Mouse (Mus musculus) heart, embryonic 15.5 days (tissue): ENCODE results near the gene Osmr. TPM values are rescaled to one million over a fixed set of nuclear protein-coding genes. Genes with fewer than 3 reads are reported as not detected.

Source experiments
- ATAC-seq: fragments of 200-750 bp; cut with Nextera tagmentation; replicated peaks from 2 replicates; pipeline ENCODE4 v1.8.0; 2017; ENCODE audit warnings: low read depth, moderate TSS enrichment; ENCODE audit not compliant: insufficient number of reproducible peaks, insufficient read depth, low FRiP score
- H3K27ac ChIP-seq: fragments of 300-500 bp; sonication (generic); 2 replicates; pipeline ENCODE4 v1.5.1; 2015; ENCODE audit warnings: mild to moderate bottlenecking, inconsistent platforms
- H3K27me3 ChIP-seq: fragments of 300-500 bp; sonication (generic); 2 replicates; pipeline ENCODE4 v1.6.1; 2015; ENCODE audit warnings: inconsistent platforms
- H3K36me3 ChIP-seq: fragments of 300-500 bp; sonication (generic); 2 replicates; pipeline ENCODE4 v1.6.1; 2015; ENCODE audit warnings: mild to moderate bottlenecking, inconsistent platforms
- H3K4me1 ChIP-seq: fragments of 300-500 bp; sonication (generic); replicated peaks from 2 replicates; pipeline ENCODE4 v1.6.1; 2015; ENCODE audit warnings: inconsistent platforms
- H3K4me2 ChIP-seq: fragments of 300-500 bp; sonication (generic); 2 replicates; pipeline ENCODE4 v1.6.1; 2015; ENCODE audit warnings: inconsistent platforms, mild to moderate bottlenecking, moderate library complexity
- H3K4me3 ChIP-seq: fragments of 300-500 bp; sonication (generic); 2 replicates; pipeline ENCODE4 v1.5.1; 2015; ENCODE audit warnings: mild to moderate bottlenecking, inconsistent platforms
- H3K9ac ChIP-seq: fragments of 300-500 bp; sonication (generic); 2 replicates; pipeline ENCODE4 v1.6.1; 2015; ENCODE audit warnings: mild to moderate bottlenecking, inconsistent platforms
- H3K9me3 ChIP-seq: fragments of 300-500 bp; sonication (generic); replicated peaks from 2 replicates; pipeline ENCODE4 v1.6.1; 2016; ENCODE audit warnings: inconsistent platforms
- WGBS: fragments of 180-500 bp; shearing (Covaris S2); methylation state at CpG from one replicate; pipeline ENCODE4 v1.1.7; 2015; ENCODE audit warnings: mixed read lengths; 5-methylcytosine and 5-hydroxymethylcytosine counted together
- polyA plus RNA-seq: library from polyadenylated mRNA; unstranded; fragments of >200 nt; fragmentation: Nextera tagmentation; extraction: Ambion mirVana; gene quantifications from 2 replicates; pipeline ENCODE4 v1.2.1, GENCODE M21; 2015

The Osmr gene
- polyA plus RNA-seq = 3.2 and 4.8 TPM in 2 replicates

GRCm38 (mm10) chr15:6874601-6875019, at the start of gene Osmr:
TSS of gene Osmr (minus strand) at chr15:6874969.
- peak within 1 kb of the TSS; percentile 63 for H3K9ac ChIP-seq
- no peaks in the 10 kb centered on the region for H3K36me3 ChIP-seq
- peak within 1 kb of the TSS; percentile 53 for H3K27ac ChIP-seq
- no peaks in the 10 kb centered on the region for H3K9me3 ChIP-seq
- H3K4me2 ChIP-seq = peak within 1 kb of the TSS; percentile 91
- peak within 1 kb of the TSS; percentile 52 for H3K4me3 ChIP-seq
- H3K27me3 ChIP-seq = no peaks in the 10 kb centered on the region
- H3K4me1 ChIP-seq = peaks cover 13% of the 10 kb centered on the region
- ATAC-seq = no peak
- WGBS = 6% methylated on average over 16 of the region's 16 CpGs

GRCm38 (mm10) chr15:6919406-6919805, 44.6 kb upstream of the Osmr start:
- H3K4me2 ChIP-seq = no peak overlapping the region
- H3K9me3 ChIP-seq = no peaks in the 10 kb centered on the region
- H3K4me1 ChIP-seq = no peaks in the 10 kb centered on the region
- H3K4me3 ChIP-seq = no peak overlapping the region
- no peak overlapping the region for H3K9ac ChIP-seq
- H3K27me3 ChIP-seq = no peaks in the 10 kb centered on the region
- H3K36me3 ChIP-seq = no peaks in the 10 kb centered on the region
- no peak overlapping the region for H3K27ac ChIP-seq
- 58% methylated on average over 6 of the region's 6 CpGs for WGBS
- ATAC-seq = no peak

DNA sequence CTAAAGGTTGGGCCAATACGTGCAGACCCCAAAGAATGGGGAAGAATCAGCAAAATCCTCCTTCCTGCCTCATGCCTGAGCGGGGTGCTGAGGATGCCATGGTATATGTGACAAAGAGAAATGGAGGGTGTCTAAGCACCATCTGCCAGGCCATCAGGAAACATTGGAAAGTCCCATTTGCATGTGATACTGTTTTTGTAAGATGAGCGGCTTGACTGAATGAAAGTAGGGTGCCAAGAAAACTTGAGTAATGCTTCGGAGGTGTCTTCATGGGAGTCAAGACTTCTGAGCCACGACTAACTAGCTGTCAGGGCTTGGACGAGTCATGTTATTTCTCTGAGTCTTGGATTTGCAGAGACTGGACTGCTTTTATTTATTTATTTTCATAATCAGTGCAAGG, 39.4 kb upstream of the Osmr start:
- 80% methylated on average over 6 of the region's 6 CpGs for WGBS
- H3K9me3 ChIP-seq = no peaks in the 10 kb centered on the region

GRCm38 (mm10) chr15:6909669-6910068, 34.9 kb upstream of the Osmr start:
- H3K27me3 ChIP-seq = peaks cover 13% of the 10 kb centered on the region
- H3K9ac ChIP-seq = no peak overlapping the region; the same call in 1 of the 2 replicates
- no peaks in the 10 kb centered on the region for H3K9me3 ChIP-seq
- H3K4me2 ChIP-seq = peak overlapping the region; percentile 46
- peak; percentile 91 for ATAC-seq
- no peaks in the 10 kb centered on the region for H3K36me3 ChIP-seq
- peaks cover 12% of the 10 kb centered on the region for H3K4me1 ChIP-seq
- H3K27ac ChIP-seq = no peak overlapping the region
- no peak overlapping the region for H3K4me3 ChIP-seq
- 2% methylated on average over 11 of the region's 11 CpGs for WGBS

More for the DNA sequence above, 39.4 kb upstream of the Osmr start:
- Histone ChIP-seq H3K9ac (no peak overlapping the region), H3K36me3 (no peaks in the 10 kb centered on the region), H3K4me1 (peaks cover 7% of the 10 kb centered on the region), H3K27ac (no peak overlapping the region), H3K4me2 (no peak overlapping the region), H3K27me3 (no peaks in the 10 kb centered on the region), H3K4me3 (no peak overlapping the region)
- no peak for ATAC-seq

GRCm38 (mm10) chr15:6909084-6909483, 34.3 kb upstream of the Osmr start:
- Histone ChIP-seq H3K27ac (no peak overlapping the region), H3K36me3 (no peaks in the 10 kb centered on the region), H3K4me2 (peak overlapping the region; percentile 46), H3K27me3 (peaks cover 13% of the 10 kb centered on the region), H3K9me3 (no peaks in the 10 kb centered on the region), H3K4me1 (peaks cover 12% of the 10 kb centered on the region), H3K9ac (no peak overlapping the region), H3K4me3 (no peak overlapping the region)
- no peak for ATAC-seq
- 40% methylated on average over 14 of the region's 14 CpGs for WGBS

DNA sequence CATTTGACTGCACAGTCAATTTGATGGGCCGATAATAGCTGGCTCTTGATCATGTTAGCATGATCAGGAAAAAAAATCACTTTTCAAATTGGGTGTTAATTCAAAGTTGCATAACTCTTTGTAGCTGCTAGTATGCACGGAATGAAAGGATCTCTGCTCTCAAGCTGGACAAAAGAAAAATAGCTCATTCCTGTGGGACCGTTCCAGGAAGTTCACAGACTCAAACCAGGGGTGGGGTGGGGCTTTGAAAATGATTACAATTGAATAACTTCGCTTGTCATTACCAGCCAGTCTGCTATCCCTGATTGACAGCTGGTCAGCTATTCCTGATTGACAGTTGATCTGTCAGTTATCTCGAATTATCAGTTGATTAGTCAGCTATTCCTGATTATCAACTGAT, 33.8 kb upstream of the Osmr start:
- H3K9me3 ChIP-seq = no peaks in the 10 kb centered on the region
- WGBS = 42% methylated on average over 5 of the region's 5 CpGs
- H3K4me3 ChIP-seq = no peak overlapping the region
- peaks cover 13% of the 10 kb centered on the region for H3K27me3 ChIP-seq
- no peak overlapping the region for H3K9ac ChIP-seq
- ATAC-seq = no peak
- H3K36me3 ChIP-seq = no peaks in the 10 kb centered on the region
- H3K4me1 ChIP-seq = peaks cover 12% of the 10 kb centered on the region
- H3K4me2 ChIP-seq = no peak overlapping the region
- no peak overlapping the region for H3K27ac ChIP-seq

DNA sequence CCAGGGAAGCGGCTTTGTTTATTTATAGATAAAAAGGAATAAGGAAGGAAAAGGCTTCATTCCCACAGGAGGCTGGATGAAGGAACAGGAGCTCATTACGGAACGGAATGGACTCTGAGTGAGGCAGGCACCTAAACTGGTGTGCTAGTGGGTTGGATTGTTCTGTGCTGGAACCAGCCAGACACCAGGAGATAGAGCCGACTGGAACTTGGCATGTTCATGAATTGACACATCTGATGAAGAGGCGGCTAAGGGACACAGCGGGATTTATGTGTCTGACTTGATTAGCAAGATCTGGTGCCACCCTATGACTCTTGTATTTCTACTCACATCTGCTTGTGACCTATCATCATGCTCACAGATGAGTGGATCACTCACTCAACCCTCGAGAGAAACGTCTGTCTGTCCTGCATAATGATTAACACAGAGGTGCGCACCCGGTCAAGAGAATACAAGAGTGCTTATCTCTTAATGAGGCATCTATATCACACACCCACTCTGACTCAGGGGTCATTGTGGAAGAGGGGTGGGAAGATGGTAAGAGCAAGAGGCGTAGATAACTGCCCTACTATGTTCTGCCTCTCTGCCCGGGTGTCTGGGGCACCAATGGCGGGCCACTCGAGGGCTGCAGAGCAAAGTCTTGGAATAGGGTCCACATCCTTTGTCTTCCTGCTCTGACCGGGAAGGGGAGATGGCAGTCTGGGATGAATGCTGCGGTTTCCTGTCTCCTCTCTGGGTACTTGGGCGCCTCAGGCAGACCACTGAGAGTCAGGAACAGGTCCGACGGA, 31.7 kb upstream of the Osmr start:
- no peak for ATAC-seq
- H3K4me1 ChIP-seq = peaks cover 12% of the 10 kb centered on the region
- 63% methylated on average over 19 of the region's 19 CpGs for WGBS
- H3K36me3 ChIP-seq = no peaks in the 10 kb centered on the region
- no peak overlapping the region for H3K27ac ChIP-seq
- no peak overlapping the region for H3K9ac ChIP-seq
- H3K27me3 ChIP-seq = peaks cover 13% of the 10 kb centered on the region
- H3K4me3 ChIP-seq = no peak overlapping the region
- H3K9me3 ChIP-seq = no peaks in the 10 kb centered on the region
- no peak overlapping the region for H3K4me2 ChIP-seq

DNA sequence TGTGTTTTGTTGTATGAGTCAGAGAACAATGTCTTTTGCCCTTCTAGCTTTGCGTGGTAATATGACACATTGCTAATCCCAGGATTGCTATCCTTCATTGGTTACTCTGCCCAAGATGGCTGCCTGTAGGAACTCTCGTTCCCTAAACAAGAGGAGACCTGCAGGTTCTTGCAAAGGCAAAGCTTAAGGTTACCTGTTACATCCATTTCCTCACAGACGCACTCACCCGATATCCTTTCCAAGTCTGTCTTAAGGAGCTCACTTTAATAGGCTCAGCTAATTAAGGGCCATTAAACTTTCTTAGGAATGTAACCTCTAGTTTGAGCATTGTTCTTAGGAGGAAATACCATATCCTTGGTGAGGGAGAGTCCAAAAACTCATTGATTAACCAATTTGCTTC, 31.0 kb upstream of the Osmr start:
- Histone ChIP-seq H3K27me3 (peaks cover 13% of the 10 kb centered on the region), H3K9ac (no peak overlapping the region), H3K36me3 (no peaks in the 10 kb centered on the region), H3K4me1 (peaks cover 12% of the 10 kb centered on the region), H3K27ac (no peak overlapping the region), H3K4me2 (no peak overlapping the region), H3K9me3 (no peaks in the 10 kb centered on the region), H3K4me3 (no peak overlapping the region)
- 85% methylated on average over 4 of the region's 4 CpGs for WGBS
- ATAC-seq = no peak

- 74% methylated on average over 9 of the region's 9 CpGs for WGBS
- Histone ChIP-seq H3K9ac (no peak overlapping the region), H3K4me1 (no peaks in the 10 kb centered on the region), H3K27me3 (peaks cover 12% of the 10 kb centered on the region), H3K4me2 (no peak overlapping the region), H3K36me3 (no peaks in the 10 kb centered on the region), H3K9me3 (no peaks in the 10 kb centered on the region), H3K27ac (no peak overlapping the region), H3K4me3 (no peak overlapping the region)
- no peak for ATAC-seq
Measured at GRCm38 (mm10) chr15:6903286-6903975, 28.7 kb upstream of the Osmr start.

GRCm38 (mm10) chr15:6901982-6902639, 27.3 kb upstream of the Osmr start:
- no peaks in the 10 kb centered on the region for H3K9me3 ChIP-seq
- no peak overlapping the region for H3K27ac ChIP-seq
- H3K9ac ChIP-seq = no peak overlapping the region
- no peaks in the 10 kb centered on the region for H3K36me3 ChIP-seq
- 0 out of 2 replicates have a peak, but pooled peaks cover 3% of the 10 kb centered on the region for H3K27me3 ChIP-seq
- 74% methylated on average over 5 of the region's 5 CpGs for WGBS
- no peaks in the 10 kb centered on the region for H3K4me1 ChIP-seq
- no peak for ATAC-seq
- no peak overlapping the region for H3K4me3 ChIP-seq
- H3K4me2 ChIP-seq = no peak overlapping the region

GRCm38 (mm10) chr15:6901236-6901635, 26.5 kb upstream of the Osmr start:
- no peak for ATAC-seq
- Histone ChIP-seq H3K4me2 (no peak overlapping the region), H3K4me3 (no peak overlapping the region), H3K36me3 (no peaks in the 10 kb centered on the region), H3K27ac (no peak overlapping the region), H3K9ac (no peak overlapping the region), H3K9me3 (no peaks in the 10 kb centered on the region), H3K27me3 (no peaks in the 10 kb centered on the region), H3K4me1 (no peaks in the 10 kb centered on the region)
- 60% methylated on average over 6 of the region's 6 CpGs for WGBS
